Comparison of ENCODE assay signal across 8 mouse cellular contexts in genomic region chr4:117095551-117096452, GRCm38 (mm10). TPM values are rescaled to one million over a fixed set of nuclear protein-coding genes. Genes with fewer than 3 reads are reported as not detected.
DNase-seq lines count a peak whose midpoint lies in the region; ATAC-seq lines count a peak whose summit lies in the region.

Gene Ptch2, plus strand, starts transcription at chr4:117096075.

- peak within 1 kb of the TSS; percentile 70 for H3K9ac ChIP-seq in hindbrain, embryonic 15.5 days

- peak within 1 kb of the TSS; percentile 76 for H3K4me3 ChIP-seq in hindbrain, embryonic 15.5 days

- DNase-seq in adipocyte (ENCODE audit: low spot score): peak; percentile 79
- peak; percentile 67 to 89 for DNase-seq in cerebellum, postnatal 4 days (ENCODE audit: low spot score in 2 of 2)
- DNase-seq in gastrocnemius, postnatal 10 days: peak; percentile 85
- DNase-seq in left cerebral cortex, postnatal 10 days (ENCODE audit: extremely low spot score in 1 of 2, low spot score in 2 of 2): peak; percentile 62 to 87
- peak; percentile 83 to 88 for DNase-seq in right cerebral cortex, postnatal 10 days (ENCODE audit: low spot score in 2 of 2)

- under 1% methylated on average over 50 of the region's 50 CpGs for whole genome bisulfite sequencing in hindbrain, embryonic 15.5 days

- H3K9me3 ChIP-seq in hindbrain, embryonic 15.5 days: no peaks in the 10 kb centered on the region

- peaks cover 34% of the 10 kb centered on the region for H3K4me1 ChIP-seq in hindbrain, embryonic 15.5 days (replicated peaks)

- 0 out of 2 replicates have a peak, but pooled peaks cover 2% of the 10 kb centered on the region for H3K27me3 ChIP-seq in hindbrain, embryonic 15.5 days

- H3K4me2 ChIP-seq in hindbrain, embryonic 15.5 days: peak within 1 kb of the TSS; percentile 92

- no peaks in the 10 kb centered on the region for H3K36me3 ChIP-seq in hindbrain, embryonic 15.5 days

- H3K27ac ChIP-seq in hindbrain, embryonic 15.5 days (replicated peaks): peak within 1 kb of the TSS; percentile 78

- ATAC-seq in hindbrain, embryonic 15.5 days (ENCODE audit: low FRiP score, low read depth): peak; percentile 86
- peak; percentile 45 for ATAC-seq in megakaryocyte, adult 5-6 weeks (ENCODE audit: poor library complexity, severe bottlenecking)
- ATAC-seq in activated CD4-positive, CD25-positive, alpha-beta regulatory T cell, adult 4 months: no peak

- intact Hi-C loops in left cerebral cortex, postnatal 10 days (cut with DNase I): loop anchor here (5.0 kb wide), 1 partner anchor 44 kb away; no protein-coding TSS in a partner anchor

RNA-seq across cellular contexts. Expression of gene Ptch2, which starts in this region (rescaled TPM):
- total RNA-seq in gastrocnemius, postnatal 10 days (2021): 1 to 10 TPM; 4.8 to 9.6 TPM
- 7.3 and 8.0 TPM in 2 replicates for polyA plus RNA-seq in hindbrain, embryonic 15.5 days (2015; fragmentation: Nextera tagmentation; extraction: Ambion mirVana)
- total RNA-seq in left cerebral cortex, postnatal 10 days (2021): 1 to 10 TPM; 2.4 to 3.4 TPM
- 0.13 and 0.34 TPM in 2 replicates for total RNA-seq in megakaryocyte, adult 5-6 weeks (2015)
- total RNA-seq in megakaryocyte, adult 5-6 weeks (2017): 0.08 and 0.11 TPM in 2 replicates
- polyA plus RNA-seq in activated CD4-positive, CD25-positive, alpha-beta regulatory T cell, adult 4 months (2017; shearing (Covaris generic)): not detected

Comparison
In these comparisons a context has a peak if more than half of its experiments do, and no peak if none do; other contexts are left out.
1. Peak in ATAC-seq in megakaryocyte, adult 5-6 weeks; RNA of the gene not detected or under 1 TPM.